Mouse (Mus musculus): Measurements from ENCODE around the gene Smyd4.
"Not testable (repeated sequence)": the region's sequence is repeated elsewhere in the genome, so short reads cannot be mapped to it uniquely, and the experiment has no call there.

Gene Smyd4

GRCm38 (mm10) chr11:75346556-75347187 lies 1.6 kb upstream of the Smyd4 start:
- DNase-seq = no peak

- DNase-seq = no peak
Observed at GRCm38 (mm10) chr11:75347188-75347585, 1.0 kb upstream of the Smyd4 start.

GRCm38 (mm10) chr11:75347596-75347995 lies 637 bp upstream of the Smyd4 start:
- no peak for DNase-seq

GRCm38 (mm10) chr11:75348890-75349261 lies 643 bp downstream of the Smyd4 start:
- no peak for DNase-seq

- DNase-seq = no peak
Observed at GRCm38 (mm10) chr11:75351225-75351624, 3.0 kb downstream of the Smyd4 start.

- DNase-seq = no peak
Observed at GRCm38 (mm10) chr11:75355475-75355874, 7.2 kb downstream of the Smyd4 start.

GRCm38 (mm10) chr11:75377125-75377524 lies 28.9 kb downstream of the Smyd4 start:
- DNase-seq = no peak

- DNase-seq = not testable (repeated sequence)
Observed at GRCm38 (mm10) chr11:75378786-75379185, 30.6 kb downstream of the Smyd4 start.

- DNase-seq = not testable (repeated sequence)
Observed at GRCm38 (mm10) chr11:75383529-75383928, 35.3 kb downstream of the Smyd4 start.

GRCm38 (mm10) chr11:75395611-75396010 lies 47.4 kb downstream of the Smyd4 start:
- DNase-seq = no peak

GRCm38 (mm10) chr11:75397452-75397851 lies 49.2 kb downstream of the Smyd4 start:
- no peak for DNase-seq

- DNase-seq = peak; percentile 56 to 60
Observed at GRCm38 (mm10) chr11:75399411-75399841, 51.2 kb downstream of the Smyd4 start.

- peak; percentile 32 to 43 for DNase-seq
Observed at GRCm38 (mm10) chr11:75400099-75400498, 51.9 kb downstream of the Smyd4 start.

- peak; percentile 31 to 46 for DNase-seq
Observed at GRCm38 (mm10) chr11:75402271-75402690, 54.0 kb downstream of the Smyd4 start.

- DNase-seq = no peak
Observed at GRCm38 (mm10) chr11:75403301-75404052, 55.2 kb downstream of the Smyd4 start.

GRCm38 (mm10) chr11:75404801-75405200 lies 56.6 kb downstream of the Smyd4 start:
- DNase-seq = peak; percentile 27 to 28

GRCm38 (mm10) chr11:75406104-75406503 lies 57.9 kb downstream of the Smyd4 start:
- no peak for DNase-seq

- peak in 1 of 2 experiments; percentile 16 for DNase-seq
Observed at GRCm38 (mm10) chr11:75406865-75407264, 58.6 kb downstream of the Smyd4 start.

- no peak for DNase-seq
Observed at GRCm38 (mm10) chr11:75409679-75410575, 61.7 kb downstream of the Smyd4 start.

- no peak for DNase-seq
Observed at GRCm38 (mm10) chr11:75410591-75410990, 62.4 kb downstream of the Smyd4 start.

- DNase-seq = no peak
Observed at GRCm38 (mm10) chr11:75415096-75415495, 66.9 kb downstream of the Smyd4 start.

- DNase-seq = no peak
Observed at GRCm38 (mm10) chr11:75415994-75416393, 67.8 kb downstream of the Smyd4 start.

GRCm38 (mm10) chr11:75420037-75420436 lies 71.8 kb downstream of the Smyd4 start:
- no peak for DNase-seq
